Mouse (Mus musculus): Measurements from ENCODE around the gene Slc16a1. TPM values are rescaled to one million over a fixed set of nuclear protein-coding genes. Genes with fewer than 3 reads are reported as not detected.

Slc16a1 gene
- polyA plus RNA-seq, 1 experiment, result 41.6 TPM

DNA sequence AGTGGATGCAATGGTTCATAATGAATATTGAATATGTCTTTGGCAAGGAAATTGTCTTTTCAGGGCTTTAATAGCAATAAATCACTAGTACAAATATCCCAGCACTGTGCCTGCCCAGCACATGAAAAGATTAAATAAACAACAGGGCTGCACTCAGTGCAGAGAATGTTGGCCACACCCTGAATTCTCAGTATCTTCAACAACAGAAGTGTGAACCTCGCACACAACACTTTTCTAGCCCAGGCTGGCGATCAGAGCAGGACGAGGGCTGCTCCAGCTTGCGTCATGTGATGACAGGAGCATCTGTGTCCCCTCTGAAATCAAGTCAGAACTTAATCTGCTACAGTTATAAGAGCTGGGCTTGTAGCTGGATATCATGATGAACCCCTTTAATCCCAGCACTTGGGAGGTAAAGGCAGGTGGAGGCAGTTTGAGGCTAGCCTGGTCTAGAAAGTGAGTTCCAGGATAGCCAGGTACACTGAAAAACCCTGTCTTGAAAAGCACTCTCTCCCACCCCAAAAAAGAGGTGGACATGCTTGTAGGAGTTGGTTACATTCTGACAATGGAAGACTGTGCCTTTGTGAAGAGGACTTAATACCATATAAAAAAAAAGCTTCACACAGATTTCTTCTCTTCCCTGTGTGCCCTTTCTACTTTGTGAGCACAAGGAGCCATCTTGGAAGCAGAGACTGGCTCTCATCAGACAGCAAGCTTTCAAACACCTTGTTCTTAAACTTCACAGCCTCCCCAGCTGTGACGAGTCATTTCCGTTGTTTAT is 27.8 kb upstream of the Slc16a1 start:
- TF ChIP-seq CTCF (IDR thresholded peaks at IDR 0.05; ENCODE audit: control insufficient read depth, insufficient read depth, low read length) (no peak), POLR2A (IDR thresholded peaks at IDR 0.05; ENCODE audit: borderline replicate concordance, control insufficient read depth, low read depth, low read length) (no peak)
- Histone ChIP-seq H3K4me3 (replicated peaks; ENCODE audit: control insufficient read depth, low read depth, low read length) (no peak overlapping the region), H3K27ac (ENCODE audit: control insufficient read depth, insufficient read depth, low read depth, low read length, poor library complexity) (no peak overlapping the region), H3K4me1 (ENCODE audit: control insufficient read depth, insufficient read depth, low read length) (no peaks in the 10 kb centered on the region; the same call in 1 of the 2 replicates)
- WGBS, result 71% methylated on average over 6 of the region's 6 CpGs

DNA sequence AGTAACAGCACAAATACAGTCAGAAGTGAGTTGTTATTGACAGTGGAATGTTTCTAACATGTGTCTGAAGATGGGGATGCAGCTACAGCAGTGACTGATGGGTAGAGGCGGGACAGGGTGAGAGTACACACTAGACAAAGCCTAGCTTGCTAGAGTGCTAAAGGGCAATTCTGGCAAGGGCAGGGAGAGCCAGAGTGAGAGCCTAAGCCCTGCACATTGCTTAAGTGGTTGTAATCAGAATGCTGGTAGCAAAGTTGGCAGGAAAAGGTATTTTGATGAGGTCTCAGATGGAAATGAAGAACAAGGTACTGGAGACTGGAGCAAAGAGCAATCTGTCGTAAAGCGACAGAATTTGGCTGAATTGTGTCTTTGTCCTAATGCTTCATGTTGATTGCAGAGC is 26.5 kb upstream of the Slc16a1 start:
- H3K4me1 ChIP-seq (ENCODE audit: control insufficient read depth, insufficient read depth, low read length), result no peaks in the 10 kb centered on the region; the same call in 1 of the 2 replicates
- TF ChIP-seq POLR2A (IDR thresholded peaks at IDR 0.05; ENCODE audit: borderline replicate concordance, control insufficient read depth, low read depth, low read length) (no peak), CTCF (IDR thresholded peaks at IDR 0.05; ENCODE audit: control insufficient read depth, insufficient read depth, low read length) (no peak)
- WGBS, result 89% methylated on average over 3 of the region's 3 CpGs
- H3K27ac ChIP-seq (ENCODE audit: control insufficient read depth, insufficient read depth, low read depth, low read length, poor library complexity), result no peak overlapping the region
- no peak overlapping the region for H3K4me3 ChIP-seq (replicated peaks; ENCODE audit: control insufficient read depth, low read depth, low read length)

DNA sequence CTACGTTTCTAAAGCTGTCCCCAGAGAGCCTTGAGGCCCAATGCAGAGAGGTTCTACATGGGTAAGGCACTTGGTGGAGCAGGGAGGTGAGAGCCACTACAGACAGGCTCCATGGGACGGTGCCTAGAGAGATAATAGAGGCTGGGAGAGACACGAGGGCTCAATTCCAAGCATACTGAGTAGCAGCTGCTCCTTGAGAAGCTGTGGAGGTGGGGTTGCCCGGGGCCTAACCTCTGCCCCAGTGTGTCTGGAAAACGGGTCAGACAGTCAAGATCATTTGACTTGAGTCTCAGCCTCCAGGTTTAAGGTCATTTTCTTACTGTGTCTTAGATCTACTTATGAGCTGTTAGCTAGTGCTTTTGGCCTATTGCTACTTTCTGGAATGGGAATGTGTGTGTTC is 25.4 kb upstream of the Slc16a1 start:
- TF ChIP-seq CTCF (IDR thresholded peaks at IDR 0.05; ENCODE audit: control insufficient read depth, insufficient read depth, low read length), result no peak
- TF ChIP-seq POLR2A (IDR thresholded peaks at IDR 0.05; ENCODE audit: borderline replicate concordance, control insufficient read depth, low read depth, low read length), result no peak
- no peaks in the 10 kb centered on the region; the same call in 1 of the 2 replicates for H3K4me1 ChIP-seq (ENCODE audit: control insufficient read depth, insufficient read depth, low read length)
- no peak overlapping the region for H3K27ac ChIP-seq (ENCODE audit: control insufficient read depth, insufficient read depth, low read depth, low read length, poor library complexity)
- WGBS, result 76% methylated on average over 5 of the region's 5 CpGs
- no peak overlapping the region for H3K4me3 ChIP-seq (replicated peaks; ENCODE audit: control insufficient read depth, low read depth, low read length)

DNA sequence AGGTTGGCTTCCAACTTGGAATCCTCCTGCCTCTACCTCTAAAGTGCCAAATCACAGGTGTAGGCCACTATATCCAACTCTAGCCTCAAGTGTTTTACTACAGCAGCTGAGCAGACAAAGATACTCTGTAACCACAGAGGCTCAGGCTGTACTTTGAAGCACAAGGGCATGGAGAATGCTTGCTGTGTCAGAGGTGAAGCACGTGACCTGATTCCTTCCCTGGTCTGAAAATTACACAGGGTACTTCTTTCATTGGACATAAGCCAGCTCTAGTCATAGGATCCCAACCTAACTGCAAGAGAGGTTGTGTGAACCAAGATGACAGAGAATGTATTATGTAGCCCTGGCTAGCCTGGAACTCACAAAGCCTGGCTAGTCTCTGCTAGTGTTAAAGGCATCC is 24.4 kb upstream of the Slc16a1 start:
- no peak overlapping the region for H3K4me3 ChIP-seq (replicated peaks; ENCODE audit: control insufficient read depth, low read depth, low read length)
- H3K4me1 ChIP-seq (ENCODE audit: control insufficient read depth, insufficient read depth, low read length), result no peaks in the 10 kb centered on the region
- TF ChIP-seq POLR2A (IDR thresholded peaks at IDR 0.05; ENCODE audit: borderline replicate concordance, control insufficient read depth, low read depth, low read length), result no peak
- H3K27ac ChIP-seq (ENCODE audit: control insufficient read depth, insufficient read depth, low read depth, low read length, poor library complexity), result no peak overlapping the region
- 87% methylated on average over 1 of the region's 1 CpGs for WGBS

DNA sequence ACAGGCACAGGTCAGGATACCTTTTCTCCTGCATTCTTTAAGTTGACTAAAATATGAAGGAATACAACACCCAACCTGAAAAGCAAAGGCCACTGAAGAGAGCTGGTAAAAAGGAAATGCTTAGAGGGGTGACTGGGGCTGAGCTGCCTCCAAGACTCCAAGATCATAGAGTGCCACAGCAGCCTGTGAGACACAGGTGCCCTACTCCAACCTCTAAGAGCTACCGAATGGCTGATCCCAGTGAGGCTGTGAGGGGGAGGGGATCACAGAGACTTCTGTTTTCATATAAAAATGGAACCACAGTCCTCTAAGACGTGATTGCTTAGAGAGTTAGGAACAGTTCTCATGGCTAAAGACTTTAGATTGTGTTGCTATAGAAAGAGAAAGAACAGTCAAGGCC is 23.3 kb upstream of the Slc16a1 start:
- TF ChIP-seq CTCF (IDR thresholded peaks at IDR 0.05; ENCODE audit: control insufficient read depth, insufficient read depth, low read length), result no peak
- TF ChIP-seq POLR2A (IDR thresholded peaks at IDR 0.05; ENCODE audit: borderline replicate concordance, control insufficient read depth, low read depth, low read length), result no peak
- Histone ChIP-seq H3K4me1 (ENCODE audit: control insufficient read depth, insufficient read depth, low read length) (no peaks in the 10 kb centered on the region), H3K4me3 (replicated peaks; ENCODE audit: control insufficient read depth, low read depth, low read length) (no peak overlapping the region), H3K27ac (ENCODE audit: control insufficient read depth, insufficient read depth, low read depth, low read length, poor library complexity) (no peak overlapping the region)
- 72% methylated on average over 2 of the region's 2 CpGs for WGBS

DNA sequence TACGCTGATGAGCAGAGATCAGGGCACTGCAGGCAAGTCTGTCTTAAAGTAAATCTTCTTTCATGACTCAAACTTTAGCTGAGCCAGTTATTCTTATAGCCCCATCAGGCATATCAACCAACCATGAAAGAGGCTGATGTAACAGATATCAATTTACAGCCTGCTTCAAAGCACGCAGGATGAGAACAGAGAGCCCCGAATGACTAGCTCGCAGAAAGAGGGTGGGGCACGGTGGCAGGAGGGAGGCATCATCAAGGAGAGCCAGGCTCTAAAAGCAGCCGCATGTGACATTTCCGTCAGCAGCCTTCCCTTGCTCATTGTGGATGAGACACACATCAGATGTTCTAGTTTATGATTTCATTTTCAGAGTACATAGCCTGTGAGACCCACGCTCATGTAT is 22.3 kb upstream of the Slc16a1 start:
- no peak for TF ChIP-seq POLR2A (IDR thresholded peaks at IDR 0.05; ENCODE audit: borderline replicate concordance, control insufficient read depth, low read depth, low read length)
- no peak for TF ChIP-seq CTCF (IDR thresholded peaks at IDR 0.05; ENCODE audit: control insufficient read depth, insufficient read depth, low read length)
- no peak overlapping the region for H3K27ac ChIP-seq (ENCODE audit: control insufficient read depth, insufficient read depth, low read depth, low read length, poor library complexity)
- no peaks in the 10 kb centered on the region for H3K4me1 ChIP-seq (ENCODE audit: control insufficient read depth, insufficient read depth, low read length)
- no peak overlapping the region for H3K4me3 ChIP-seq (replicated peaks; ENCODE audit: control insufficient read depth, low read depth, low read length)
- WGBS, result 59% methylated on average over 8 of the region's 8 CpGs

DNA sequence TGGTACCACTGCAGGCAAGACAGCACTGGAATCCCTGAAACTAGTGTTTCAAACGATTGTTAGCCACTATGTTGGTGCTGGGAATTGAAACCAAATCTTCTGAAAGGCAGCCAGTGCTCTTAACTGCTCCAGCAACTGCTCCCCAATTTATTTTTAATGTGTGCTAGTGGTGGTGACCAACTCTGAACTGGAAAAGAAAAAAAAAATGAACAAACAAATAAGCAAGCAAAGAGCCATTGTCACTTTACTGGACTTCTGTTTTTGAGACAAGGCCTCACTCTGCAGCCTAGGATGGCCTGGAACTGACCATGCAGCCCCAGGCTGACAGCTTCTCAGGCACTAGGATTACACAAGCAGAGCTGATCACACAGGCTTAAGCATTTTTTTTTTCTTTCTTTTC is 16.6 kb upstream of the Slc16a1 start:
- Histone ChIP-seq H3K4me1 (ENCODE audit: control insufficient read depth, insufficient read depth, low read length) (no peaks in the 10 kb centered on the region), H3K4me3 (replicated peaks; ENCODE audit: control insufficient read depth, low read depth, low read length) (no peak overlapping the region), H3K27ac (ENCODE audit: control insufficient read depth, insufficient read depth, low read depth, low read length, poor library complexity) (no peak overlapping the region)
- WGBS, result 33% methylated on average over 1 of the region's 1 CpGs
- TF ChIP-seq POLR2A (IDR thresholded peaks at IDR 0.05; ENCODE audit: borderline replicate concordance, control insufficient read depth, low read depth, low read length) (no peak), CTCF (IDR thresholded peaks at IDR 0.05; ENCODE audit: control insufficient read depth, insufficient read depth, low read length) (no peak)

DNA sequence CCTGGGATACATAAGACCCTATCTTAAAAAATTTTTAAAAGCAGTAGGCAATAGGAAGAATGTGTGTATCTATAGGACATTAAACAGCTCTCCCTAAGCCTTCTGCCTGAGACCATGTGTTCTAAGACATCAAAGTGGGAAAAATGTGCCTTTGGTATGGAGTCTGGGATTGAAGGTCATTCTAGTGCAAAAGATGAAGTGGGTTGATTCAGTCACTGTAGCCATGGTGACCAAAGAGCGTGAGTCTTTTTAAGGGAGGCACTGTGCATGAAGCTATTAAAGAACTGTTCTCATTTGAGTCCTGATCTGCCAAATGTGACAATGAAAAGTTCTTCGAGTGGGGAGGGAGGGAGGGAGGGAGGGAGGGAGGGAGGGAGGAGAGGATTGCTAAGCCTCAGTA is 8.7 kb upstream of the Slc16a1 start:
- TF ChIP-seq CTCF (IDR thresholded peaks at IDR 0.05; ENCODE audit: control insufficient read depth, insufficient read depth, low read length), result no peak
- no peak for TF ChIP-seq POLR2A (IDR thresholded peaks at IDR 0.05; ENCODE audit: borderline replicate concordance, control insufficient read depth, low read depth, low read length)
- WGBS, result 74% methylated on average over 2 of the region's 2 CpGs
- Histone ChIP-seq H3K4me1 (ENCODE audit: control insufficient read depth, insufficient read depth, low read length) (no peaks in the 10 kb centered on the region; the same call in 1 of the 2 replicates), H3K27ac (ENCODE audit: control insufficient read depth, insufficient read depth, low read depth, low read length, poor library complexity) (no peak overlapping the region), H3K4me3 (replicated peaks; ENCODE audit: control insufficient read depth, low read depth, low read length) (no peak overlapping the region)

DNA sequence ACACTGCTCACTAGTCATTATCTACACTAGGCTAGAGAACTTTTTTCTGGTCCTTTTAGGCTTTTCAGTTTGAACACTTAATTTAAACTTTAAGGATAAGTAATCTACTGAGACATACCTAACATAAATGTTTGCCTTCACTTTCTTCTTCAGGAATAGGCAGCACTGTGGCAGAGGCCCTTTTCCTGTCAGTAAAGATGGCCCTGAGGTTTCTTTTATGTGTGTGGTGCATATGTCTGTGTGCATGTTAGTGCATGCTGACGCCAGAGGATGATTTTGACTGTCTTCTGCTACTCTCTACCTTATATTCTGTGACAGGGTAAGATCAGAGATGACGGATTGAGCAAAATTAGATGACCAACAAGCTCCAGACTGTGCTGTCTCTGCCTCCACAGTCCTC is 7.5 kb upstream of the Slc16a1 start:
- TF ChIP-seq CTCF (IDR thresholded peaks at IDR 0.05; ENCODE audit: control insufficient read depth, insufficient read depth, low read length) (no peak), POLR2A (IDR thresholded peaks at IDR 0.05; ENCODE audit: borderline replicate concordance, control insufficient read depth, low read depth, low read length) (no peak)
- no peak overlapping the region for H3K4me3 ChIP-seq (replicated peaks; ENCODE audit: control insufficient read depth, low read depth, low read length)
- H3K4me1 ChIP-seq (ENCODE audit: control insufficient read depth, insufficient read depth, low read length), result no peaks in the 10 kb centered on the region; the same call in 1 of the 2 replicates
- 82% methylated on average over 2 of the region's 2 CpGs for WGBS
- H3K27ac ChIP-seq (ENCODE audit: control insufficient read depth, insufficient read depth, low read depth, low read length, poor library complexity), result no peak overlapping the region

Measured in bone marrow, adult 2 months (tissue).